ENCODE assay signal across 18 mouse cellular contexts in genomic region chr10:70876522-70876921, GRCm38 (mm10).
DNase-seq lines count a peak whose midpoint lies in the region; ATAC-seq lines count a peak whose summit lies in the region.
"Had no signal": no experiment of that assay in that cellular context is flagged by ENCODE, and none has a peak within 500 bp of the region (broad histone marks: within the 10 kb centered on the region; RNA-seq: fewer than 3 reads in every experiment).

No protein-coding gene starts in this region.

- ATAC-seq in forebrain, embryonic 12.5 days (ENCODE audit: low FRiP score): peak; percentile 71; the same call in 1 of the 2 replicates
- ATAC-seq in forebrain, embryonic 15.5 days (replicated peaks): no peak
- ATAC-seq in midbrain, embryonic 12.5 days (ENCODE audit: low FRiP score, low read depth): peak; percentile 54; the same call in 1 of the 2 replicates
- ATAC-seq in midbrain, embryonic 16.5 days: no peak
- peak; percentile 61; the same call in 1 of the 2 replicates for ATAC-seq in hindbrain, embryonic 13.5 days (ENCODE audit: low FRiP score)
- peak; percentile 58; the same call in 1 of the 2 replicates for ATAC-seq in midbrain, embryonic 15.5 days (replicated peaks)
- ATAC-seq: intestine, embryonic 15.5 days; liver, embryonic 12.5 days had no signal

- H3K4me1 ChIP-seq in forebrain, embryonic 12.5 days: peaks cover 4% of the 10 kb centered on the region; the same call in 1 of the 2 replicates
- no peaks in the 10 kb centered on the region for H3K4me1 ChIP-seq in forebrain, embryonic 15.5 days
- peaks cover 7% of the 10 kb centered on the region for H3K4me1 ChIP-seq in midbrain, embryonic 12.5 days
- H3K4me1 ChIP-seq in midbrain, embryonic 16.5 days (ENCODE audit: control insufficient read depth, insufficient read depth, low read length): peaks cover 4% of the 10 kb centered on the region
- peaks cover 9% of the 10 kb centered on the region; the same call in 1 of the 2 replicates for H3K4me1 ChIP-seq in hindbrain, embryonic 13.5 days (replicated peaks)
- peaks cover 9% of the 10 kb centered on the region; the same call in 1 of the 2 replicates for H3K4me1 ChIP-seq in midbrain, embryonic 15.5 days
- H3K4me1 ChIP-seq: intestine, embryonic 15.5 days; liver, embryonic 12.5 days had no signal

- H3K4me2 ChIP-seq in forebrain, embryonic 12.5 days: no peak overlapping the region
- no peak overlapping the region for H3K4me2 ChIP-seq in forebrain, embryonic 15.5 days (replicated peaks)
- no peak overlapping the region for H3K4me2 ChIP-seq in midbrain, embryonic 12.5 days (replicated peaks)
- H3K4me2 ChIP-seq in midbrain, embryonic 16.5 days (ENCODE audit: low read length): no peak overlapping the region
- no peak overlapping the region for H3K4me2 ChIP-seq in hindbrain, embryonic 13.5 days
- H3K4me2 ChIP-seq in midbrain, embryonic 15.5 days: no peak overlapping the region
- H3K4me2 ChIP-seq: intestine, embryonic 15.5 days; limb, embryonic 12.5 days; liver, embryonic 12.5 days had no signal

- no peak for DNase-seq in left cerebral cortex, postnatal 4 days
- no peak for DNase-seq in layer of hippocampus, postnatal 36 days
- DNase-seq: cerebellum, adult 8-10 months; kidney, adult 9 months; kidney, postnatal 14 days; lung, adult 2 months; lung, postnatal 14 days; right cerebral cortex, adult 18-20 months; right cerebral cortex, postnatal 4 days had no signal

- H3K9me3 ChIP-seq in forebrain, embryonic 12.5 days: no peaks in the 10 kb centered on the region
- no peaks in the 10 kb centered on the region for H3K9me3 ChIP-seq in forebrain, embryonic 15.5 days
- no peaks in the 10 kb centered on the region for H3K9me3 ChIP-seq in midbrain, embryonic 12.5 days
- H3K9me3 ChIP-seq in midbrain, embryonic 16.5 days (replicated peaks; ENCODE audit: control insufficient read depth, low read length, poor library complexity, severe bottlenecking): no peaks in the 10 kb centered on the region
- no peaks in the 10 kb centered on the region for H3K9me3 ChIP-seq in hindbrain, embryonic 13.5 days
- H3K9me3 ChIP-seq in midbrain, embryonic 15.5 days: no peaks in the 10 kb centered on the region
- H3K9me3 ChIP-seq: intestine, embryonic 15.5 days; limb, embryonic 12.5 days; liver, embryonic 12.5 days had no signal

- H3K9ac ChIP-seq in forebrain, embryonic 12.5 days: no peak overlapping the region
- no peak overlapping the region for H3K9ac ChIP-seq in forebrain, embryonic 15.5 days (replicated peaks)
- H3K9ac ChIP-seq in midbrain, embryonic 12.5 days (replicated peaks): no peak overlapping the region
- H3K9ac ChIP-seq in midbrain, embryonic 16.5 days (ENCODE audit: low read depth, low read length): no peak overlapping the region
- no peak overlapping the region for H3K9ac ChIP-seq in hindbrain, embryonic 13.5 days
- H3K9ac ChIP-seq in midbrain, embryonic 15.5 days: no peak overlapping the region
- H3K9ac ChIP-seq: intestine, embryonic 15.5 days; limb, embryonic 12.5 days; liver, embryonic 12.5 days had no signal

- H3K36me3 ChIP-seq in forebrain, embryonic 12.5 days (replicated peaks): no peaks in the 10 kb centered on the region
- no peaks in the 10 kb centered on the region for H3K36me3 ChIP-seq in forebrain, embryonic 15.5 days
- H3K36me3 ChIP-seq in midbrain, embryonic 12.5 days: no peaks in the 10 kb centered on the region
- H3K36me3 ChIP-seq in midbrain, embryonic 16.5 days (ENCODE audit: control insufficient read depth, insufficient read depth, low read length): no peaks in the 10 kb centered on the region
- H3K36me3 ChIP-seq in hindbrain, embryonic 13.5 days: no peaks in the 10 kb centered on the region
- no peaks in the 10 kb centered on the region for H3K36me3 ChIP-seq in midbrain, embryonic 15.5 days (replicated peaks)
- H3K36me3 ChIP-seq: intestine, embryonic 15.5 days; limb, embryonic 12.5 days; liver, embryonic 12.5 days had no signal

- H3K4me3 ChIP-seq in forebrain, embryonic 12.5 days (replicated peaks): no peak overlapping the region
- H3K4me3 ChIP-seq in forebrain, embryonic 15.5 days: no peak overlapping the region
- H3K4me3 ChIP-seq in midbrain, embryonic 12.5 days: no peak overlapping the region
- no peak overlapping the region for H3K4me3 ChIP-seq in midbrain, embryonic 16.5 days (ENCODE audit: low read depth, low read length)
- H3K4me3 ChIP-seq in hindbrain, embryonic 13.5 days: no peak overlapping the region
- no peak overlapping the region for H3K4me3 ChIP-seq in midbrain, embryonic 15.5 days
- H3K4me3 ChIP-seq: intestine, embryonic 15.5 days; limb, embryonic 12.5 days; liver, embryonic 12.5 days had no signal

- H3K27ac ChIP-seq in forebrain, embryonic 12.5 days: no peak overlapping the region
- H3K27ac ChIP-seq in forebrain, embryonic 15.5 days (replicated peaks): no peak overlapping the region
- no peak overlapping the region for H3K27ac ChIP-seq in midbrain, embryonic 12.5 days (replicated peaks)
- no peak overlapping the region for H3K27ac ChIP-seq in midbrain, embryonic 16.5 days (ENCODE audit: low read length)
- H3K27ac ChIP-seq in hindbrain, embryonic 13.5 days: no peak overlapping the region
- no peak overlapping the region for H3K27ac ChIP-seq in midbrain, embryonic 15.5 days
- H3K27ac ChIP-seq: intestine, embryonic 15.5 days; limb, embryonic 12.5 days; liver, embryonic 12.5 days had no signal

- 80% methylated on average over 9 of the region's 9 CpGs for WGBS in forebrain, embryonic 12.5 days
- 68% methylated on average over 9 of the region's 9 CpGs for WGBS in forebrain, embryonic 15.5 days
- 76% methylated on average over 9 of the region's 9 CpGs for WGBS in midbrain, embryonic 12.5 days
- 66% methylated on average over 9 of the region's 9 CpGs for WGBS in midbrain, embryonic 16.5 days
- 44% methylated on average over 9 of the region's 9 CpGs for WGBS in hindbrain, embryonic 13.5 days
- 60% methylated on average over 9 of the region's 9 CpGs for WGBS in midbrain, embryonic 15.5 days

- H3K27me3 ChIP-seq in forebrain, embryonic 12.5 days: no peaks in the 10 kb centered on the region
- H3K27me3 ChIP-seq in forebrain, embryonic 15.5 days: no peaks in the 10 kb centered on the region
- H3K27me3 ChIP-seq in midbrain, embryonic 12.5 days: no peaks in the 10 kb centered on the region
- H3K27me3 ChIP-seq in midbrain, embryonic 16.5 days (ENCODE audit: control insufficient read depth, insufficient read depth, low read depth, low read length): no peaks in the 10 kb centered on the region
- no peaks in the 10 kb centered on the region for H3K27me3 ChIP-seq in hindbrain, embryonic 13.5 days
- H3K27me3 ChIP-seq in midbrain, embryonic 15.5 days (replicated peaks): no peaks in the 10 kb centered on the region
- H3K27me3 ChIP-seq: intestine, embryonic 15.5 days; limb, embryonic 12.5 days; liver, embryonic 12.5 days had no signal

- intact Hi-C loops in left cerebral cortex, postnatal 4 days (cut with DNase I): no loop called here

Comparison
In these comparisons a context has a peak if more than half of its experiments do, and no peak if none do; other contexts are left out.
1. ATAC-seq: peak in forebrain, embryonic 12.5 days (single experiment), midbrain, embryonic 12.5 days (single experiment), hindbrain, embryonic 13.5 days (single experiment) and midbrain, embryonic 15.5 days (single experiment); none in forebrain, embryonic 15.5 days (single experiment) and midbrain, embryonic 16.5 days (single experiment).